Mouse (Mus musculus) MEL (cell line): Measurements from ENCODE around the gene Fermt3.

Experiments
- CTCF ChIP-seq, 3 experiments: IDR thresholded peaks in 2 of 3; conservative IDR thresholded peaks in 1 of 3; 2 replicates each; pipeline ENCODE4 v1.5.1; 2011 to 2012; ENCODE audit warnings: low read length in 3 of 3, low read depth in 2 of 3, mild to moderate bottlenecking in 2 of 3, improper control_type of control experiment in 1 of 3, inconsistent platforms in 1 of 3, mixed read lengths in 1 of 3, moderate library complexity in 1 of 3; ENCODE audit not compliant: control insufficient read depth in 1 of 3, insufficient read depth in 1 of 3, poor library complexity in 1 of 3, severe bottlenecking in 1 of 3
- E2F4 ChIP-seq: IDR thresholded peaks from 2 replicates; pipeline ENCODE4 v1.6.1; 2011; ENCODE audit warnings: low read depth, low read length, improper control_type of control experiment, borderline replicate concordance
- GABPA ChIP-seq: IDR thresholded peaks from 2 replicates; pipeline ENCODE4 v1.6.1; 2012; ENCODE audit warnings: low read depth, mild to moderate bottlenecking, inconsistent platforms, low read length, improper control_type of control experiment, moderate library complexity
- MAX ChIP-seq: IDR thresholded peaks from 2 replicates; pipeline ENCODE4 v1.6.1; 2011; ENCODE audit warnings: low read length, improper control_type of control experiment
- USF2 ChIP-seq, 2 experiments: IDR thresholded peaks; 2 replicates each; pipeline ENCODE4 v1.6.1; 2011 to 2012; ENCODE audit warnings: improper control_type of control experiment in 2 of 2, low read length in 2 of 2, borderline replicate concordance in 1 of 2, inconsistent platforms in 1 of 2, low read depth in 1 of 2, mild to moderate bottlenecking in 1 of 2; ENCODE audit not compliant: insufficient read depth in 1 of 2

DNA sequence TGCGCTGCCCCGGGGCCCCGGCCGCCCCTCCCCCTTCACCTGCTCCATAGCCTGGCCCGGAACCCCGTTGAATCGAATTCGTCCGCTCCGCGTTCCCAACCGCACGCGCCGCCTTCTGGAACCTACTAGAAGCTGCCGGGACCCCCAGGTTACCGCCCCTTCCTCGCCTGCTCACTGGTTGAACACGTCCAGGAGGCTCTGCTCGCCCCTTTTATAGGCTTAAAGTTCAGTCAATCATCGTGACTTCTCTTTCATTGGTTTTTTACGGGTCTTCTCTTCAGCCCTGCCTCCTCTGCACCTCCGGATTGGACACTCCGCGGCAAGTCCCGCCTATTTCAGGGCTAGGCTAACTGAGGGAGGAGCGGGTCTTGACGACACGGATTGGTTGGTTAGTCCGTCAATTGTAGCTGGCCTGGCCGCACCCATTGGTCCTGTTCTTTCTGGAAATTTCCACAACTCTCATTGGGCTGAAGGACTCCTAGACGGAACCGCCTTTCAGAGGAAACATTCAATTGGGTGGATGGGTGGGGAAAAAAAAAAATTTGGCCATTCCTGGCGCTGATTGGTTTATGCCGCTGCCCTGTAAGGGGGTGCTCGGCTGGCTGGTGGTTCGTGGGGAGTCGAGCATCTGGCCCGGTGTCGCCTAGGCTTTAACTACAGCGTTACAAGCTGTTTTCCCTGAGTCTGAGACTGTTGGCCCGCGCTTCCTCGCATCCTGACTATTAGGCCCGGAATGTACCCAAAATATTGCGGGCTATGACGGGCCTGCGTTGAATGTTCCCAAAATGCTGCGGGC, 20.8 kb upstream of the Fermt3 start, which contains the start of gene Stip1:
- TF ChIP-seq GABPA (no peak), USF2 (IDR thresholded peaks at IDR 0.05; ENCODE audit: borderline replicate concordance in 1 of 2, insufficient read depth in 1 of 2, low read depth in 1 of 2, low read length in 2 of 2) (no peak), E2F4 (no peak), MAX (peak; percentile 15; the same call in 1 of the 2 replicates), CTCF (IDR thresholded peaks at IDR 0.05 in 2 of 3, conservative IDR thresholded peaks at IDR 0.05 in 1 of 3; ENCODE audit: control insufficient read depth in 1 of 3, insufficient read depth in 1 of 3, low read depth in 2 of 3, low read length in 3 of 3, poor library complexity in 1 of 3, severe bottlenecking in 1 of 3) (peak in 2 of 3 experiments; percentile 27 to 35; a peak in 5 of 6 replicates)
